Mouse (Mus musculus) CH12.LX (cell line): ENCODE measurements around the gene Ppp1cc. TPM values are rescaled to one million over a fixed set of nuclear protein-coding genes. Genes with fewer than 3 reads are reported as not detected.

ENCODE experiments used
- DNase-seq: peaks from one replicate; pipeline ENCODE4 v3.0.0-alpha.2; 2013; ENCODE audit errors: extremely low read depth
- H3K27ac ChIP-seq: 2 replicates; pipeline ENCODE4 v1.5.1; 2012; ENCODE audit warnings: low read depth, mild to moderate bottlenecking, control low read depth, moderate library complexity; ENCODE audit not compliant: insufficient read depth
- H3K27me3 ChIP-seq: replicated peaks from 2 replicates; pipeline ENCODE3; 2012; ENCODE audit warnings: inconsistent platforms
- H3K36me3 ChIP-seq, 2 experiments: replicated peaks in 1 of 2; 2 replicates each; pipeline versions ENCODE3 to v1.6.1; 2012; ENCODE audit warnings: inconsistent platforms in 1 of 2, low read length in 1 of 2, mild to moderate bottlenecking in 1 of 2, mixed read lengths in 1 of 2, moderate library complexity in 1 of 2; ENCODE audit not compliant: control insufficient read depth in 1 of 2, insufficient read depth in 1 of 2
- H3K4me1 ChIP-seq, 2 experiments: 2 replicates each; pipeline ENCODE4 v1.6.1; 2012; ENCODE audit warnings: inconsistent platforms in 1 of 2, moderate library complexity in 1 of 2; ENCODE audit not compliant: insufficient read depth in 2 of 2, control insufficient read depth in 1 of 2
- H3K4me2 ChIP-seq: 2 replicates; pipeline ENCODE4 v1.6.1; 2012; ENCODE audit warnings: low read depth, mild to moderate bottlenecking, control low read depth; ENCODE audit not compliant: poor library complexity, insufficient read depth, severe bottlenecking
- H3K4me3 ChIP-seq, 3 experiments: fragments of 150-350 bp in 1 of 3; sonication (generic) in 1 of 3; replicated peaks in 1 of 3; 2 replicates each; pipeline versions ENCODE3 to v1.5.1; 2011 to 2012; ENCODE audit warnings: low read depth in 2 of 3, low read length in 2 of 3, mild to moderate bottlenecking in 2 of 3, moderate library complexity in 2 of 3, control low read depth in 1 of 3, improper control_type of control experiment in 1 of 3, inconsistent platforms in 1 of 3, mixed read lengths in 1 of 3; ENCODE audit not compliant: poor library complexity in 1 of 3
- H3K79me2 ChIP-seq: replicated peaks from 2 replicates; pipeline ENCODE4 v1.6.1; 2012; ENCODE audit warnings: mild to moderate bottlenecking, moderate library complexity; ENCODE audit not compliant: control insufficient read depth, poor library complexity, insufficient read depth, severe bottlenecking; ENCODE audit errors: extremely low read depth
- H3K9ac ChIP-seq: 2 replicates; pipeline ENCODE4 v1.6.1; 2012; ENCODE audit warnings: low read depth, mild to moderate bottlenecking, control low read depth, moderate library complexity; ENCODE audit not compliant: insufficient read depth
- H3K9me3 ChIP-seq: replicated peaks from 2 replicates; pipeline ENCODE3; 2012; ENCODE audit warnings: low read length, inconsistent platforms, mixed read lengths
- BHLHE40 ChIP-seq: IDR thresholded peaks from 2 replicates; pipeline ENCODE4 v1.6.1; 2011; ENCODE audit warnings: mild to moderate bottlenecking, low read depth, low read length, improper control_type of control experiment
- E2F4 ChIP-seq: IDR thresholded peaks from 2 replicates; pipeline ENCODE4 v1.6.1; 2011; ENCODE audit warnings: low read depth, low read length, improper control_type of control experiment; ENCODE audit not compliant: insufficient replicate concordance
- ELF1 ChIP-seq: IDR thresholded peaks from 2 replicates; pipeline ENCODE4 v1.6.1; 2014; ENCODE audit warnings: low read depth, mild to moderate bottlenecking, inconsistent platforms, low read length, improper control_type of control experiment
- HCFC1 ChIP-seq: IDR thresholded peaks from 2 replicates; pipeline ENCODE4 v1.6.1; 2012; ENCODE audit warnings: low read depth, mild to moderate bottlenecking, inconsistent platforms, low read length, improper control_type of control experiment
- JUND ChIP-seq: conservative IDR thresholded peaks from 2 replicates; pipeline ENCODE4 v1.6.1; 2011; ENCODE audit warnings: low read depth, low read length, improper control_type of control experiment
- MAX ChIP-seq: IDR thresholded peaks from 2 replicates; pipeline ENCODE4 v1.6.1; 2011; ENCODE audit warnings: low read length, improper control_type of control experiment
- MEF2A ChIP-seq: IDR thresholded peaks from 2 replicates; pipeline ENCODE4 v1.6.1; 2014; ENCODE audit warnings: low read depth, mild to moderate bottlenecking, inconsistent platforms, low read length, improper control_type of control experiment, borderline replicate concordance
- NELFE ChIP-seq: IDR thresholded peaks from 2 replicates; pipeline ENCODE4 v1.6.1; 2011; ENCODE audit warnings: low read depth, low read length, improper control_type of control experiment
- NRF1 ChIP-seq: IDR thresholded peaks from 2 replicates; pipeline ENCODE4 v1.6.1; 2014; ENCODE audit warnings: low read depth, mild to moderate bottlenecking, inconsistent platforms, low read length, improper control_type of control experiment, moderate library complexity
- PAX5 ChIP-seq: IDR thresholded peaks from 2 replicates; pipeline ENCODE4 v1.6.1; 2012; ENCODE audit warnings: low read length, inconsistent platforms, mixed read lengths
- TBP ChIP-seq: conservative IDR thresholded peaks from 2 replicates; pipeline ENCODE4 v1.6.1; 2011; ENCODE audit warnings: low read depth, low read length, improper control_type of control experiment
- TCF12 ChIP-seq: IDR thresholded peaks from 2 replicates; pipeline ENCODE4 v1.6.1; 2014; ENCODE audit warnings: low read depth, mild to moderate bottlenecking, inconsistent platforms, low read length, improper control_type of control experiment
- UBTF ChIP-seq: IDR thresholded peaks from 2 replicates; pipeline ENCODE4 v1.6.1; 2012; ENCODE audit warnings: low read depth, mild to moderate bottlenecking, inconsistent platforms, low read length, improper control_type of control experiment, moderate library complexity
- ZMIZ1 ChIP-seq: IDR thresholded peaks from 2 replicates; pipeline ENCODE4 v1.6.1; 2012; ENCODE audit warnings: low read depth, mild to moderate bottlenecking, inconsistent platforms, low read length, improper control_type of control experiment
- ZNF384 ChIP-seq: IDR thresholded peaks from 2 replicates; pipeline ENCODE4 v1.6.1; 2012; ENCODE audit warnings: low read depth, low read length, improper control_type of control experiment, inconsistent platforms
- dilution Hi-C: fragments of 300-500 bp; cut with MboI; formaldehyde crosslinking; loops from 2 replicates; pipeline ENCODE4 v1.14.3; 2020; ENCODE audit warnings: low sequenced_read_pairs; ENCODE audit not compliant: extremely low pct_unique_long_range_greater_than_20kb, extremely low pct_ligation_motif_present
- in situ Hi-C: fragments of 300-500 bp; cut with MboI; formaldehyde crosslinking; loops from 3 replicates; pipeline ENCODE4 v1.14.3; 2019; ENCODE audit warnings: low sequenced_read_pairs, low pct_ligation_motif_present, low pct_unique_long_range_greater_than_20kb, mixed read lengths
- polyA plus RNA-seq: library from polyadenylated mRNA; unstranded; fragments of >175 nt; gene quantifications from 2 replicates; pipeline ENCODE4 v1.2.1, GENCODE M21; 2012; ENCODE audit warnings: low read depth; ENCODE audit not compliant: insufficient read length
- total RNA-seq, 2 experiments: library from RNA; depleted of rRNA; stranded (reverse); fragments of 300-350 nt in 1 of 2; fragments of >200 nt in 1 of 2; gene quantifications; 2 replicates each; pipeline ENCODE4 v1.2.3; 2012 to 2014

Ppp1cc gene
- total and polyA plus RNA-seq, 3 experiments = 191 to 406 (median 358) TPM

DNA sequence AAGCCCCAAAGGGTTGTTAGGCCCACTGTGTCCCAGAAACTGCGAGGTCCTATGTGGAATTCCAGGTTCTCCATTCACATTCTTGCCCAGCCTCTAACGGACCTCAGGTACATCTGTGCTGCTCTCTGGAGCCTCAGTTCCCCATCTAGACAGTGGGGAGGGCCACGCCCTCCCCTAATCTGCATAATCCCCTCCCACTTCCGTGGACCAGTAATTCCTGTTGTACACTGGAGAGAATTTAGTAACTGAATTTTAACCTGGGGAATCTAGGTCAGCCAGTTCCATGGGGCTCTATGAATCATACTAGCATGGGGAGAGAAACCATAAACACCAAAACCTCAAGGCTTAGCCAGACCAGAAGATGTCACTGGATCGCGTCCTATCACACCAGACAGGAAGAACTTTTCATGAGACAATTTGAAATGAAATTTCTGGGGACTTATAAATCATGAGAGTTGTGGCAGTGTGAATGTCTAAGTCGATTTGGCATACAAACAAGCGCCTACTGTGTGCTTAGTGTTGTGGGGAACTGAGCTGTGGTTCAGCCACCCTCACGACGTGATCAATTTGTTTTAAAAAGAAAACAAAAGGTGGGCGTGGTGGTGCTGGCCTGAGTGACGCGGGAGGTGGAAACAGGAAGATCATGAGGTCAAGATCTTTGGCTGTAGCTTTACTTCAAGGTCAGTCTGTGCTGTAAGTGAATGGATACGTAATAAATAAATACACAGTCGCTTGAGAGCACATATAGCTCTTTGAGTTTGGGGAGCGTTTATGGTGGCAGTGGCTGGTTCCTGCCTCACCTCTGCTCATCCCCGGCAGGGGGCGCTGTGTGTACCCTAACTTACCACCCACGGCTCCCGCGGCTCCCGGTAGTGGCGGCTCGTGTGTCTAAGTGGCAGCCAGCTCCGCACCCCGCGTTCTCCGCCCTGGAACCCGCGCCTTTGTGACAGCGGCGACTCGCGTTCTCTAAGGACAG is 26.7 kb upstream of the Ppp1cc start (continued):
- no peak for TF ChIP-seq PAX5
- TF ChIP-seq ELF1 = peak; percentile 83
- TF ChIP-seq BHLHE40 = no peak
- peak; percentile 37; the same call in 1 of the 2 replicates for TF ChIP-seq TBP
- no peak for TF ChIP-seq ZMIZ1
- no peak for TF ChIP-seq E2F4
- TF ChIP-seq NRF1 = no peak; the same call in 1 of the 2 replicates
- TF ChIP-seq ZNF384 = no peak
- TF ChIP-seq UBTF = no peak
- TF ChIP-seq HCFC1 = no peak
- peak; percentile 35 for TF ChIP-seq NELFE
- 0 out of 2 replicates have a peak, but pooled peaks have one; percentile 17 for TF ChIP-seq JUND
- peak; percentile 33; the same call in 1 of the 2 replicates for TF ChIP-seq TCF12
- TF ChIP-seq, all 38 proteins: peak for 16

DNA sequence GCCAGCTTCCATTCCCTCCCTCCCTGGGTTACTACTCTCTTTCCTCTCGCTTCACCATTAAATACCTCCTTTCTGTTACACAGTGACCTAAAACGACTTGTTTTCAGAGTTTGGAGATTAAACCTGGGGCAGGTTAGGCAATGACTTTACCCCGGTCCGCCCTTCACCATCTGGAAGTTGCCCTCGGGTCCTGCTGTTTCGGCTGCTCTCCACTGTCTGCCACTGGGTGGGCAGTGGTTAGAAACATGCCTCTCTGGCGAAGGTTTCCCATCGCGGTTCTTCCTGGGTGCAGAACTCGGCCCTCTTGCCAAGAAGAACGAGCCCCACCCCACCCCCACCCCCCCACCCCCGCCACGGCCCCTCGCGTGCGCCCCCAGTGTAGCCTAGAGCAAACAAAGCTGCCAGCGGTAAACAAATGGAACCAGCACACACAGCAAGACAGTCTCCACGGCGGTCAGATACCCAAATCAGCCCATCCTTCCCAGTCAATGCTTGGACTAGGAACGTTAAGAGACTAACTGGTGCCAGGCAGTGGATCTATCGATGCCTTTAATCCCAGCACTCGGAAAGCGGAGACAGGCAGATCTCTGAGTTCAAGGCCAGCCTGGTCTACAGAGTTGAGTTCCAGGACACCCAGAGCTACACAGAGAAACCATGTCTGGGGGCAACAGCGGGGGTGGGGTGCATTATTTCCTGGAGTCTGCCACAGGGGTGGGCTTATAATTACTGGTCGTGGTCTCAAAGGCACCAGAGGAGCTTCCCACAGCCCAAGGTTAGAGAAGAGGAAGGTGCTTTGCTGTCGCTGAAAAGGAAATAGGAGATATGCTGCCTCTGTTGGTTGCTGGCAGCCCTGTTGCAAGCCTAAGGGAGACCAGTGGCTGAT is 25.7 kb upstream of the Ppp1cc start:
- H3K9me3 ChIP-seq = no peaks in the 10 kb centered on the region
- no peak for DNase-seq
- no peak overlapping the region for H3K27ac ChIP-seq
- H3K4me3 ChIP-seq = peak overlapping the region; percentile 48 to 62 (median 51)
- peaks cover 4% of the 10 kb centered on the region for H3K27me3 ChIP-seq
- H3K4me1 ChIP-seq = peaks cover 5 to 19% of the 10 kb centered on the region in 2 experiments
- no peaks in the 10 kb centered on the region for H3K79me2 ChIP-seq
- peak overlapping the region; percentile 41 for H3K4me2 ChIP-seq
- dilution Hi-C loops = no loop called here
- TF ChIP-seq MEF2A (no peak), MAX (no peak)
- TF ChIP-seq, all 38 proteins: peak for 0
- Histone ChIP-seq H3K36me3 (no peaks in the 10 kb centered on the region), H3K9ac (peak overlapping the region; percentile 50)
- in situ Hi-C loops = loop anchor here (5.0 to 25.0 kb wide), 3 partner anchors 55 to 505 kb away; partner anchors contain the start of genes P2rx7 and Tctn1
